Mouse (Mus musculus): ENCODE results near the gene Rpusd1.

Gene Rpusd1

DNA sequence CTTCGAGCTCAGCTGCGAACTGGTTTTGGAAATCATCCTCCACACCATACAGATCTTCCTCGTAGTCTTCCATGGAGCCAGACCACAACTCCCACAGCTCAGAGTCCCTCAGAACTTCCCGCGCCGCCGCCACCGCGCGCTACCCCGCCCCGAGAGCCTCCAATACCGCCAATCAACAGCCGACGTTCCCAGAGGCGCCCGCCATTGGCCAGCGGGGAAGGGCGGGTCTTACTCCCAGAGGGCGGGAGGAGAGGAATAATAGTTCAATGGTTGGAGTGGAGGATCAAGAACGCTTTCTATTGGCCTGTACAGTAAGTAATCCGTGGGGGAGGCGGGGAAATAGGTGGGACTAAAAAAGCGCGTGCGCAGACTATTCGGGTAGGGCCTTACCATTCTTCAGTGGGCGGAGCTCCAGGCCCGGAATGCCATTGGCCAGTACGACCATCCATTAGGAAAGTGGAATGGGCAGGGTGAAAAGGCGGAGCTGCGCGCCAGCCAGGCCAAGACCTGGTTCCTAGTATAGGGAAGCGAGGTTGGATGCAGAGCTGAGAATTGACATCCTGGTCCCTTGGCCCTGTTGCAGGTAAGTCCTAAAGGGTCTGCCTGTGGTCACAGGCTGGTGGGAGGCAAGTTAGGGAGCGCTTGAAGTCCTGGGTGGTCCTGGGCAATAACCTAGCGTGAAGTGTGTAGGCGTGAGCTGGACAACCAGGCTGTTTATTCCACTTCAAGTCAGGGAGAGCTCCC lies at the start of gene Rpusd1, which contains the start of gene Chtf18:
Gene Rpusd1, plus strand, starts transcription at position 406 of the 744 bp plus-strand sequence.
Gene Chtf18, minus strand, starts transcription at position 155 of the 744 bp plus-strand sequence.
- DNase-seq (ENCODE audit: low spot score in 2 of 2) = peak; percentile 95 to 97

- DNase-seq (ENCODE audit: low spot score in 2 of 2) = no peak
Measured at GRCm38 (mm10) chr17:25677969-25678368, 49.5 kb upstream of the Rpusd1 start.

DNA sequence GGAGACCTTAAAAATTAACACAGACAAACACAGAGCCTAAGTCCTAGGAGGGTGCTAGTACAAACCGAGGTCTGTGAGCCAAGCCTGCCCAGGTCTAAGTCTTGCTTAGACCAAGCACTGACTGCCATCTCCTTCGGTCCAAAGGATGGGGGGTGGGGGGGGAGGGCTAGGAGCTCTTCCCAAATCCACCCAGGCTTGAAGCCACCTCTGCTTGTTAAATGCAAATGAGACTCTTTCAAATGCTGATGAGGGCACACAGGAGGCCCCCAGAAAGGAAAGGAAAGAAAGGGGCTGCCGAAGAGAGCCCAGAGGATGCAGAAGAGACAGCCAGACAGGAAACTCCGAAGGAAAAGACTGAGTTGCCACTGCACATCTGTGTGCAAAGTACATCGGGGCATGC lies 47.7 kb upstream of the Rpusd1 start:
- no peak for DNase-seq (ENCODE audit: low spot score in 2 of 2)

- DNase-seq (ENCODE audit: low spot score in 2 of 2) = no peak
Measured at GRCm38 (mm10) chr17:25681636-25682035, 45.8 kb upstream of the Rpusd1 start.

DNA sequence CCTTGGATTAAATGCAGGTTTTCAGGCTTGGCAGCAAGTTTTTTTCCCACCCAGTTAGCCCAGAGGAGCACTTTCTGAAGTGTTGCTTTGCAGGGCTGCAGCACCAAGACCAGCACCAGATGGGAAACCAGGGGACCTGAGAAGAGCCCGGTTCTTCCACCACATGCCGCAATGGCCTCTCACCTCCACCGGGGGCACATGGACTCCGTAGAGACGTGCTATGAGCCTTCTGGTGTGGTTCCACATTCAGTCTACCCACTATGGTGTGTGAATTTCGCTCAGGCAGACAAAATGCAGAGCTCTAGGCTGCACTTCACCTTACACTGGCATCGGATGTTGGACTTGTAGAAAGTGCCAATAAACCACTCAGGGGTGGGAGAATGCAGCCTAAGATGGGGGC lies 41.1 kb upstream of the Rpusd1 start:
- DNase-seq (ENCODE audit: low spot score in 2 of 2) = no peak

DNA sequence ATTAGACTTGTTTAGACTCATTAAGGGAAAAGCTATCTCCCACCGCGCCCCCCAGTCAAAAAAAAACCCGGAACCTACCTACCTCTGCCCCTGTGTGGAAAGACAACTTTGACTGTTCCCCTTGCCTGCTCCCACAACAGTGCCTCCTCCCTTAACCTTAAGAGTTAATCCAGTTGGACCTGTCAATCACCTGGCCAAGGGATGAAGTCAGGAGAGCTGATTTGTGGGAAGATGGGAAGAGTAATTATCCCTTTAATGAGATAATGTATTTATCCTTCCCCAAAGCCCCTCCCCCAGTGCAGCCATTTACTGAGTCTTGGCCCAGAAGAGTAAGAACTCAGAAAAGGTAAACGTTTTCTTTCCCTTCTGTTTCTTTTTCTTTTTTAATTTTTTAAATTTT lies 38.5 kb upstream of the Rpusd1 start:
- DNase-seq (ENCODE audit: low spot score in 2 of 2) = no peak

- DNase-seq (ENCODE audit: low spot score in 2 of 2) = no peak
Measured at GRCm38 (mm10) chr17:25696263-25696662, 31.2 kb upstream of the Rpusd1 start.

GRCm38 (mm10) chr17:25698446-25698845 lies 29.0 kb upstream of the Rpusd1 start:
- peak; percentile 68 to 77 for DNase-seq (ENCODE audit: low spot score in 2 of 2)

GRCm38 (mm10) chr17:25700863-25701496 lies 26.5 kb upstream of the Rpusd1 start:
- DNase-seq (ENCODE audit: low spot score in 2 of 2) = no peak

- no peak for DNase-seq (ENCODE audit: low spot score in 2 of 2)
Measured at GRCm38 (mm10) chr17:25709994-25710393, 17.5 kb upstream of the Rpusd1 start.

DNA sequence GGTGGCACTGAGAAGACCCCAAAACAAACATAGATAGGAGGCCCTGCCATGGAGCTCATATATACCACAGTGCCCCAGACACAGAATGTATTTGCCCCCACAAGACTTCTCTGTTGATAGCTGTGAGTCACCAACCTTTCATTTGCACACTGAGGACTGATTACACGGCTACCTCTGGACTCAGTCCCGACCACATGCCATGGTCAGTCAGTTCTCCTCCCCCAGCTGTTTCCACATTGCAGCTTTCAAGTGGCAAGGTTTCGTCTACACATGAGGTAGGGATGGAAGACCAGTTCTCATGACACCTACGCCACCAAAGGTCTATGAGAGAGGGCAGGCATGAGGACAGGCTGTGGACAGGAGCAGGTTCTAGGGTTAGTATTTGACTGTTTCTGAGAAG lies 16.3 kb upstream of the Rpusd1 start:
- no peak for DNase-seq (ENCODE audit: low spot score in 2 of 2)

GRCm38 (mm10) chr17:25715627-25716026 lies 11.8 kb upstream of the Rpusd1 start:
- no peak for DNase-seq (ENCODE audit: low spot score in 2 of 2)

- no peak for DNase-seq (ENCODE audit: low spot score in 2 of 2)
Measured at GRCm38 (mm10) chr17:25716130-25716529, 11.3 kb upstream of the Rpusd1 start.

- no peak for DNase-seq (ENCODE audit: low spot score in 2 of 2)
Measured at GRCm38 (mm10) chr17:25716711-25717637, 10.5 kb upstream of the Rpusd1 start, which contains the start of gene Gng13. Gene Gng13 (plus strand): TSS chr17:25717171.

GRCm38 (mm10) chr17:25717691-25718090 lies 9.8 kb upstream of the Rpusd1 start:
- DNase-seq (ENCODE audit: low spot score in 2 of 2) = no peak

DNA sequence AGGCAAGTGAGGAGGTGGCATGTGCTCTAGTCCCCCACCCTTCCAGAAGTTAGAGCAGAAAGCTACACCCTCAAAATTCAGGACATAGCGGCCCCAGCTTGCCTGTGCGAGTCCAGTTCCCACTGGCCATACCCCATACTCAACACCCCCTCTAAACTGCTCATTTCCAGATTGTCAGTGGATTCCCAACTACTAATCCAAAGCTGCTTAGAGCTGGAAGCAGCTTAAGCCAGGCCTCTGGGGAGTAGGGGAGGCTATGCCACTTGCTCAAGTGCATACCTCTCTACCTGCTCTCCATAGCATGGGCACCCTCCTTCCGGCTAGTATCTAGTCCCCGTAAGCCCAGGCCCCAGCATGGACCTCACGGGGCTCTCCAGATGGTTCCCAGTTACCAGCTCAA lies 6.0 kb upstream of the Rpusd1 start:
- DNase-seq (ENCODE audit: low spot score in 2 of 2) = no peak

DNA sequence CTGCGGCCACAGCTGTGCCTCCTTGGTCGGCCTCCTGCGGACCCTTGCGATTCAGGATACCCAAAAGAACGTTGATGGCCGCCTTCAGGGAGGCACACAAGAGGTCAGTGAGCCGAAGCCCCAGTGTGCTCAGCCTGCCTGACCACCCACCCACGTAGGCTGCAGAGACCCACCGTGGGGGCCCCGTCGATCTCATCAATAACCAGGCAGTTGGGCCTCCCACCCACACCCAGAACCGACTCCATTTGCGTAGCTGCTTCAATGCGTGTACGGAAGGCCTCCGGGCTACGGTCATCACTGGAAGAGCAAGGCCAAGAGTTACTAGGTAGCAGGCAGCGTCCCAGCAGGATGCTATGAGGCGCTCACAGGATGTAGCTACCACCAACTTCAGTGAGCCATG lies 4.0 kb upstream of the Rpusd1 start:
- DNase-seq (ENCODE audit: low spot score in 2 of 2) = no peak

DNA sequence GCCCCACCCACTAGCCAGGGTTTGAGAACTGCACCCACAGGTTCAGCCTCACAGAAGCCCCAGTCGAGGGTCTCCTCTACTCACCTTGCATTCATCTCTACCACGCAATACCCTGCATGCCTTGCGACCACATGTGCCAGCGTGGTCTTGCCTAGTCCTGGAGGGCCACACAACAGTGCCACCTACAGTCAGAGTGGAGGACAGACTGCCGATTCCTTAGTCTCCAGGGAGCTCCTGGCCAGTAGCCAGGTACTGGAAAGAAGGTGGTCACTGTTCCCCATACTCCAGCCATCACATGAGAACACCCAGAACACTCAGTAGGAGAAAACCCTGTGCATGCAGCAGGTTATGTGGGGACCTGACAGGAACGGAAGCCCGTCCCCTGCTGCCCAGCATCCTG lies 3.6 kb upstream of the Rpusd1 start:
- DNase-seq (ENCODE audit: low spot score in 2 of 2) = no peak

DNA sequence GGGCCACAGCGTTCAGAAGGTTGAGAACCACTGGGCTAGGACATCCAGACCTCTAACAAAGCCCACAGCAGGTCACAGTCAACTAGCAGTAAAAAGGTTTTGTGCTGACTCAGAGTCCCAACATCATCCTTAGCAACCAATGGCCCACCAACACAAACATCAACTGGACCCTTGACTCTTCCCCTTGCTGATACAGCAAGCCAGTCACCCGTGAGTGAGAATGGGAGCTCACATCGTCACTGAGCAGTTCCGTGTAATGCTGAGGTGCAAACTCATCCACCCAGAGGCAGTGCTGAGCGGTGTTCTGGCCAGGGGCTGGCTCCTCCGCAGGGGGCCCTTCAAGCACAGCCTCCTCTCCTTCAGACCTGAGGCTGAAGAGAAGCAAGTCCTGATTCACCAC lies 2.2 kb upstream of the Rpusd1 start:
- no peak for DNase-seq (ENCODE audit: low spot score in 2 of 2)

DNA sequence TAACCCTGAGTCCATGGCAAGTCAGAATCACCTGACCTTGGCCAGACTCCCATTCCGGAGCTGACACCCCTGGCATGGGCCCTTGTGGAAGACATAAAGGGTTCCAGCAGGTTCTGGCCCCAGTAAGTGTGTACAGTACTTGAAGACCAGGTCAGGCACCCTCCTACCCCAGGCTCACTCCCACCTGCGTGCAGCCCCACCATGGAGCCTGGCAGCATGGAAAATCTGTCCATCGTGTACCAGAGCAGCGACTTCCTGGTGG lies 470 bp downstream of the Rpusd1 start:
- DNase-seq (ENCODE audit: low spot score in 2 of 2) = no peak

- DNase-seq (ENCODE audit: low spot score in 2 of 2) = peak; percentile 85 to 91
Measured at GRCm38 (mm10) chr17:25732082-25732481, 4.6 kb downstream of the Rpusd1 start.

GRCm38 (mm10) chr17:25735246-25735645 lies 7.8 kb downstream of the Rpusd1 start:
- DNase-seq (ENCODE audit: low spot score in 2 of 2) = no peak

DNA sequence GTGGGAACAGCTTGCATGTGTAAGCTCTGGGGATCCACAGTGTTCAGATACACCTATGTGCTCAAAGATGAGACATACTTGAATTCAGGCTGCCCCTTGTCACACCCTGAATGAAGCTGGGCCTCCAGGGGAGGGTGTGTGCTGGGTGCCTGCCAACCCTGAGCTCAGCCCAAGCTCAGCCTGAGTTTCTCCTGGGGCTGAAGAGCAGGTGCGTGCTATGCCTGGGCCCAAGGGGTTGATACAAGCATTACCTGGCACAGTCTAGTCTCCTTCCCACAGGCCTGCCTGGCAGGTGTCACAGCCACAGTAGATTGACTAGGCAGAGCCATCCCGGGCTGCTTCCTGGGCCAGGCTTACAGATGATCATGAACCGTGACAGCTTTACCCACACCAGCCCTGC lies 8.3 kb downstream of the Rpusd1 start, which contains the start of gene Mslnl:
Gene Mslnl, plus strand, starts transcription at position 298 of the 400 bp plus-strand sequence.
- no peak for DNase-seq (ENCODE audit: low spot score in 2 of 2)
